Mouse (Mus musculus): ENCODE measurements around the gene Map4k3.

DNA sequence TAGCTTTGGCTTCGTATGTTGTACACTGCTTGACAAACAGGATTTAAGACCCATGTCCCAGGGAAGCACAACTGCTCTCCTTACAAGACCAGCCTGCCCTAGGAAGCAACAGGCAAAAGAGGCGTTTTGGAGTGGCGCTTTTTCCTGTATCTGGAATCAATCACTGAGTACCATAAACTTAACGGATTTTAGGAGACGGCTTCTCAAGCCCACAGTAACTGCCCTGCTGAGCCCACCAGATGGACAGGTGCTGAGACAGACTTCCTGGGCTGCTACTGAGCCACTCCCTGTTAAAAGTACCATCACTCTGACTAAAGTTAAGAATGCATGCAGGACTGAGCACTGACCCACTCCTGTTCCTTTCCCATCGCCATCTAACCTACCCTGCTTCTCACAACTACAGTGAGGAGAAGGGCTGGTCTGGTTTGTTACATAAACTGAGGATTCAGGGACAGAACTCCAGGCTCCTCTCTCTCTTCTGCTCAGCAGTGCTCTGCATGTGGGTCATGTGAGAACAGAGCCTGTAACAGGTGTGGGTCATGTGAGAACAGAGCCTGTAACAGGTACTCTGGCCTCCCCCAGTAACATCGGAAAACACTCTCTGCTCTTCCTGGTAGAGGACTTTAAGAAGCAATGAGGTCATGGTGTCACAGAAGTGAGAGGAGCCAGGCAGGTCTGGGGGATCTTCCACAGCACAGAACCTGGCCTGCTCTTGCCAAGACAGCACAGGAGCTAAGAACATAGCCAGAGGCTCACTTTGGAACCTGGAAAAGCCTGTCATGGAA lies 65.3 kb downstream of the Map4k3 start:
- TF ChIP-seq CTCF (IDR thresholded peaks at IDR 0.05), result no peak
- TF ChIP-seq EP300 (IDR thresholded peaks at IDR 0.05), result no peak

All from lung, postnatal 0 days (tissue).